Mouse (Mus musculus) myocyte (in vitro differentiated cells): ENCODE measurements around the gene Ltbp1.

ENCODE experiments used
- E2F4 ChIP-seq: IDR thresholded peaks from one replicate; pipeline ENCODE4 v1.6.1; 2011; ENCODE audit warnings: mild to moderate bottlenecking, control low read depth, moderate library complexity; ENCODE audit not compliant: insufficient read depth
- MAX ChIP-seq: IDR thresholded peaks from one replicate; pipeline ENCODE4 v1.6.1; 2011; ENCODE audit warnings: low read depth, mild to moderate bottlenecking, control low read depth
- POLR2A ChIP-seq: IDR thresholded peaks from one replicate; pipeline ENCODE4 v1.6.1; 2011; ENCODE audit warnings: low read depth, mild to moderate bottlenecking, control low read depth, moderate library complexity; ENCODE audit not compliant: insufficient read length
- POLR2AphosphoS2 ChIP-seq: IDR thresholded peaks from one replicate; pipeline ENCODE4 v1.6.1; 2011; ENCODE audit warnings: low read depth, control low read depth; ENCODE audit not compliant: insufficient read length
- TCF12 ChIP-seq: IDR thresholded peaks from one replicate; pipeline ENCODE4 v1.6.1; 2011; ENCODE audit warnings: mild to moderate bottlenecking, control low read depth; ENCODE audit not compliant: poor library complexity, insufficient read depth, severe bottlenecking
- USF1 ChIP-seq: IDR thresholded peaks from one replicate; pipeline ENCODE4 v1.6.1; 2011; ENCODE audit warnings: low read depth, mild to moderate bottlenecking, control low read depth, moderate library complexity

DNA sequence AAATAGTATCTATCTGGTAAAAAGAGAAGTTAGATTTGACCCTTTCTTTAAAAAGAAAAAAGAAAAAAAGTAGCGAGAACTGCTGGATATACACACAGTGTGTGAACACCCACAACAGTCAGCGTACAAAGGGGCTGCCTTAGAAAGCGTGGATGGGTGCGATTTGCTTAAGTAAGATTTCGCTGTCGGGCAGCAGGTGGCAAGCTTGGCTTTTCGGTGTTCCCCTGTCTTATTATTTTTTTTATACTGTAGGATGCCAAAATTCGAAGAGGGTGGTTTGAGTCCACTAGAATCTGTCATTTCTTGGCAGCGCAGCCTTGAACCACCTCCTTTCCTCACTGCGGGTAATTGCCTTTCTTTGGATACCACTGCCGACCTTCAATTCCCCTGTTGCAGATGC, 83.4 kb downstream of the Ltbp1 start:
- TF ChIP-seq E2F4 (no peak), POLR2A (no peak), TCF12 (no peak), POLR2AphosphoS2 (no peak), USF1 (no peak), MAX (no peak)
